Mouse (Mus musculus) hindbrain, embryonic 14.5 days (tissue): Measurements from ENCODE around the gene Fbxo42. TPM values are rescaled to one million over a fixed set of nuclear protein-coding genes. Genes with fewer than 3 reads are reported as not detected.

Experiments
- ATAC-seq: fragments of 200-750 bp; cut with Nextera tagmentation; 2 replicates; pipeline ENCODE4 v1.8.0; 2017; ENCODE audit warnings: moderate number of reproducible peaks, mild to moderate bottlenecking, moderate TSS enrichment, moderate library complexity; ENCODE audit not compliant: low FRiP score
- DNase-seq: peaks from one replicate; pipeline ENCODE4 v3.0.0-alpha.2; 2015; ENCODE audit warnings: low spot score
- H3K27ac ChIP-seq: fragments of 300-500 bp; sonication (generic); 2 replicates; pipeline ENCODE4 v1.5.1; 2014; ENCODE audit warnings: mild to moderate bottlenecking, moderate library complexity
- H3K27me3 ChIP-seq: fragments of 300-500 bp; sonication (generic); 2 replicates; pipeline ENCODE4 v1.6.1; 2014; ENCODE audit warnings: mild to moderate bottlenecking, low read length, mixed read lengths; ENCODE audit not compliant: control insufficient read depth, insufficient read depth
- H3K36me3 ChIP-seq: fragments of 300-500 bp; sonication (generic); replicated peaks from 2 replicates; pipeline ENCODE4 v1.6.1; 2014; ENCODE audit not compliant: control insufficient read depth, insufficient read depth
- H3K4me1 ChIP-seq: fragments of 300-500 bp; sonication (generic); replicated peaks from 2 replicates; pipeline ENCODE4 v1.6.1; 2014; ENCODE audit warnings: antibody characterized with exemption, low read length, mixed read lengths; ENCODE audit not compliant: control insufficient read depth, insufficient read depth
- H3K4me2 ChIP-seq: fragments of 300-500 bp; sonication (generic); replicated peaks from 2 replicates; pipeline ENCODE4 v1.6.1; 2014; ENCODE audit warnings: mild to moderate bottlenecking, moderate library complexity
- H3K4me3 ChIP-seq: fragments of 300-500 bp; sonication (generic); replicated peaks from 2 replicates; pipeline ENCODE4 v1.5.1; 2014; ENCODE audit warnings: mild to moderate bottlenecking, low read length
- H3K9ac ChIP-seq: fragments of 300-500 bp; sonication (generic); 2 replicates; pipeline ENCODE4 v1.6.1; 2014
- H3K9me3 ChIP-seq: fragments of 300-500 bp; sonication (generic); 2 replicates; pipeline ENCODE4 v1.6.1; 2016; ENCODE audit warnings: low read length; ENCODE audit not compliant: control insufficient read depth
- WGBS: fragments of 180-500 bp; shearing (Covaris S2); extraction: QIAGEN DNeasy Blood & Tissue Kit; methylation state at CpG from one replicate; pipeline ENCODE4 v1.1.7; 2014; 5-methylcytosine and 5-hydroxymethylcytosine counted together
- polyA plus RNA-seq: library from polyadenylated mRNA; unstranded; fragments of >200 nt; fragmentation: Nextera tagmentation; extraction: Ambion mirVana; gene quantifications from 2 replicates; pipeline ENCODE4 v1.2.1, GENCODE M21; 2014

The Fbxo42 gene
- polyA plus RNA-seq, 1 experiment from 2014 or later: 27.6 TPM

GRCm38 (mm10) chr4:141247776-141248613 lies 100.3 kb downstream of the Fbxo42 start:
- Histone ChIP-seq H3K27ac (no peak overlapping the region), H3K4me1 (peaks cover 21% of the 10 kb centered on the region)

GRCm38 (mm10) chr4:141248614-141248978 lies 100.9 kb downstream of the Fbxo42 start:
- Histone ChIP-seq H3K27me3 (peaks cover 49% of the 10 kb centered on the region), H3K9me3 (no peaks in the 10 kb centered on the region), H3K4me1 (peaks cover 18% of the 10 kb centered on the region; the same call in 1 of the 2 replicates), H3K36me3 (no peaks in the 10 kb centered on the region), H3K4me3 (no peak overlapping the region), H3K27ac (no peak overlapping the region), H3K4me2 (peak overlapping the region; percentile 48; the same call in 1 of the 2 replicates), H3K9ac (no peak overlapping the region)
- WGBS: 6% methylated on average over 11 of the region's 11 CpGs
- no peak for ATAC-seq
- DNase-seq: no peak

More at GRCm38 (mm10) chr4:141247776-141248613, 100.3 kb downstream of the Fbxo42 start:
- ATAC-seq (no peak), DNase-seq (no peak)
- Histone ChIP-seq H3K27me3 (peaks cover 51% of the 10 kb centered on the region), H3K36me3 (no peaks in the 10 kb centered on the region), H3K4me3 (peak overlapping the region; percentile 27), H3K9ac (no peak overlapping the region; the same call in 1 of the 2 replicates), H3K9me3 (no peaks in the 10 kb centered on the region), H3K4me2 (peak overlapping the region; percentile 48)
- WGBS: under 1% methylated on average over 58 of the region's 60 CpGs

DNA sequence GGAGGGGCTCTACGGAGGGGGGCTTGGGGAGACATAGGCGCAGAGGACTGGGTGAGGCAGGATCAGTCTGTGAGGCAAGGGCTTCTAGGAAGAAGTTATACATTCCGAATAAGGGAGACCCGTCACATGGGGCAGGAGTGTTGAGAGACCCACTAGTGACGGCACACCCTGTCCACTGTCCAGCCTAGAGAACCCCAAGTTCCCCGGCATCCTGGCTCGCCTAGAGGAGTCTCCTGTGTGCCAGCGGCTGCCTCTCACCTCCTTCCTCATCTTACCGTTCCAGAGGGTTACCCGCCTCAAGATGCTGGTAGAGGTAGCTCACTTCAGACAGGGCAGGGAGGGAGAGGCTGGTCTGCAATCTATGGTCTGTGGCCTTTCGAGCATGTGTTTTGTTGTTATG lies 101.7 kb downstream of the Fbxo42 start:
- H3K4me1 ChIP-seq: peaks cover 15% of the 10 kb centered on the region; the same call in 1 of the 2 replicates
- H3K27ac ChIP-seq: no peak overlapping the region
- no peak overlapping the region for H3K4me3 ChIP-seq
- ATAC-seq (no peak), DNase-seq (no peak)
- no peaks in the 10 kb centered on the region for H3K9me3 ChIP-seq
- no peak overlapping the region for H3K9ac ChIP-seq
- WGBS: 77% methylated on average over 11 of the region's 11 CpGs
- H3K36me3 ChIP-seq: no peaks in the 10 kb centered on the region
- no peak overlapping the region for H3K4me2 ChIP-seq
- H3K27me3 ChIP-seq: peaks cover 44% of the 10 kb centered on the region

DNA sequence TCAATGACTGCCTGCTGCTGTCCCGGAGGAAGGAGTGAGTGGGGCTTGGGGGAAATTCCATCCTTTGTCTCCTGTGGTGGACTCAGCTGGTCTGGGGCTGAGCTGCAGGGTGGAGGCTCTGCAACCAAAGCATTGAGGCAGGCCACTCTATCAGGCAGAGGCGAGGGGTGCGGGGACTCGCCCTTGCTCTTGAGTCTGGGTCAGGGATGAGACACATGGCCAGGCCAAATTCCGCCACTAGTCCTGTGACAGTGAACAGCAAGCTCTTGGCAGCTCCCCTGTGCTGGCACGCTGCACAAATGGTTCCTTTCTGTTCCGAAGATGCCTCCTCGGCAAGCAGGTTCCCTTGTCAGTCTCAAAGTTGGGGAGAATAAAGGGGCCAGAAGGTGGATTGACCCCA lies 103.4 kb downstream of the Fbxo42 start:
- ATAC-seq (no peak), DNase-seq (no peak)
- H3K9ac ChIP-seq: no peak overlapping the region
- H3K27ac ChIP-seq: no peak overlapping the region
- peaks cover 37% of the 10 kb centered on the region for H3K27me3 ChIP-seq
- peaks cover 8% of the 10 kb centered on the region; the same call in 1 of the 2 replicates for H3K4me1 ChIP-seq
- no peak overlapping the region for H3K4me3 ChIP-seq
- no peak overlapping the region for H3K4me2 ChIP-seq
- no peaks in the 10 kb centered on the region for H3K9me3 ChIP-seq
- WGBS: 64% methylated on average over 8 of the region's 8 CpGs
- H3K36me3 ChIP-seq: no peaks in the 10 kb centered on the region

GRCm38 (mm10) chr4:141252641-141253040 lies 104.9 kb downstream of the Fbxo42 start:
- Histone ChIP-seq H3K4me3 (no peak overlapping the region), H3K27ac (no peak overlapping the region), H3K4me2 (no peak overlapping the region), H3K4me1 (no peaks in the 10 kb centered on the region), H3K36me3 (no peaks in the 10 kb centered on the region), H3K27me3 (peaks cover 23% of the 10 kb centered on the region), H3K9me3 (no peaks in the 10 kb centered on the region), H3K9ac (no peak overlapping the region)
- WGBS: 71% methylated on average over 2 of the region's 2 CpGs
- DNase-seq (no peak), ATAC-seq (no peak)

Other genes with a start within 250 kb of the Fbxo42 start
- 0.74 and 1.5 TPM in 2 replicates for gene Padi2, start 241.6 kb upstream of the Fbxo42 start, polyA plus RNA-seq
- 482 and 502 TPM in 2 replicates for gene Sdhb, start 186.7 kb upstream of the Fbxo42 start, polyA plus RNA-seq
- gene Atp13a2, start 161.0 kb upstream of the Fbxo42 start, polyA plus RNA-seq: 176 and 178 TPM in 2 replicates
- gene Mfap2, start 137.5 kb upstream of the Fbxo42 start, polyA plus RNA-seq: 164 and 190 TPM in 2 replicates
- 5.0 and 5.4 TPM in 2 replicates for gene Crocc, start 87.4 kb upstream of the Fbxo42 start, polyA plus RNA-seq
- 44.2 and 46.9 TPM in 2 replicates for gene Necap2, start 69.6 kb upstream of the Fbxo42 start, polyA plus RNA-seq
- gene Spata21, start 59.6 kb upstream of the Fbxo42 start, polyA plus RNA-seq: 0.46 and 0.96 TPM in 2 replicates
- 17.8 and 23.7 TPM in 2 replicates for gene Szrd1, start 8.1 kb upstream of the Fbxo42 start, polyA plus RNA-seq
- gene Rsg1, start 66.0 kb downstream of the Fbxo42 start, polyA plus RNA-seq: 6.0 and 7.6 TPM in 2 replicates
- gene Arhgef19, start 91.6 kb downstream of the Fbxo42 start, polyA plus RNA-seq: 0.78 and 1.1 TPM in 2 replicates
- 0.64 and 0.95 TPM in 2 replicates for gene Epha2, start 153.3 kb downstream of the Fbxo42 start, polyA plus RNA-seq
- 40.1 and 50.4 TPM in 2 replicates for gene Fam131c, start 220.3 kb downstream of the Fbxo42 start, polyA plus RNA-seq